Mouse (Mus musculus): Measurements from ENCODE around the gene Arhgef33.

GRCm38 (mm10) chr17:80326431-80326830 is 19.2 kb downstream of the Arhgef33 start:
- TF ChIP-seq POLR2A (IDR thresholded peaks at IDR 0.05; ENCODE audit: insufficient read length, low read depth) (no peak), POLR2AphosphoS2 (IDR thresholded peaks at IDR 0.05; ENCODE audit: insufficient read length, low read depth) (no peak), MYOD1 (IDR thresholded peaks at IDR 0.05; ENCODE audit: control insufficient read depth in 1 of 3, insufficient read length in 2 of 3, low read depth in 2 of 3) (no peak), E2F4 (IDR thresholded peaks at IDR 0.05; ENCODE audit: insufficient read depth) (no peak)
